Mouse (Mus musculus) heart, postnatal 0 days (tissue): ENCODE data around the gene Tspan12.

ENCODE experiments used
- CTCF ChIP-seq: IDR thresholded peaks from 2 replicates; pipeline ENCODE4 v1.5.1; 2016; ENCODE audit warnings: antibody characterized with exemption, control low read depth, low read depth
- EP300 ChIP-seq: IDR thresholded peaks from 2 replicates; pipeline ENCODE4 v1.6.1; 2016; ENCODE audit warnings: antibody characterized with exemption, low read depth

DNA sequence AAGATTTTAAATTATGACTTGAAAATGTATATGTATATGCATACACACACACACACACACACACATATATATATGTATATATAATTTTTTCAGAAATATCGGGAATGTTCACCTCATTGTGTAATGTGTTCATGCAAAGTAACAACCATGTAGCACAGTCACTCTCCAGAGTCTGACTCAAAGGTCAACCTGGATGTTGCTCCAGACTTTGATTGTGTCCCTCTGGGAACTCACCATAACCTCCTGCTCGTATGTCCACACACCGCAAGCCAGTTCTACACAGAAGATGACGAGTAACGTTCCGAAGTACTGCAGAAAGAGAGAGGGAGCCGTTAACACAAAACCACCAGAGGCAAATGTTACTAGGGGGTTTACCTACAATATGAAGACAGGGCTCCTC lies 46.3 kb downstream of the Tspan12 start:
- TF ChIP-seq CTCF (no peak), EP300 (no peak)
